ENCODE assay signal across 16 mouse cellular contexts in genomic region chr10:76816930-76817329, GRCm38 (mm10).
"Had no signal": no experiment of that assay in that cellular context is flagged by ENCODE, and none has a peak within 500 bp of the region (broad histone marks: within the 10 kb centered on the region; RNA-seq: fewer than 3 reads in every experiment).

No protein-coding gene starts in this region.

- H3K9me3 ChIP-seq: lung, embryonic 15.5 days; megakaryocyte, embryonic 14.5 days; midbrain, embryonic 12.5 days; neural tube, embryonic 12.5 days; stomach, embryonic 15.5 days had no signal

- H3K27me3 ChIP-seq: lung, embryonic 15.5 days; midbrain, embryonic 12.5 days; neural tube, embryonic 12.5 days; stomach, embryonic 15.5 days had no signal

- H3K9ac ChIP-seq: liver, postnatal 0 days; lung, embryonic 15.5 days; midbrain, embryonic 12.5 days; neural tube, embryonic 12.5 days; stomach, embryonic 15.5 days had no signal

- H3K36me3 ChIP-seq: lung, embryonic 15.5 days; midbrain, embryonic 12.5 days; neural tube, embryonic 12.5 days; stomach, embryonic 15.5 days had no signal

- H3K4me2 ChIP-seq: lung, embryonic 15.5 days; midbrain, embryonic 12.5 days; neural tube, embryonic 12.5 days; stomach, embryonic 15.5 days had no signal

- H3K4me1 ChIP-seq: lung, embryonic 15.5 days; megakaryocyte, embryonic 14.5 days; stomach, embryonic 15.5 days had no signal

- DNase-seq: liver, postnatal 0 days; lung, adult 2 months; lung, postnatal 14 days; lung, postnatal 36 days; right cerebral cortex, postnatal 14 days; thymus, adult 2 months; thymus, postnatal 25 days; thymus, postnatal 4 days had no signal

- ATAC-seq: liver, postnatal 0 days; lung, postnatal 0 days had no signal

- H3K27ac ChIP-seq: lung, embryonic 15.5 days; macrophage; midbrain, embryonic 12.5 days; neural tube, embryonic 12.5 days; stomach, embryonic 15.5 days; stomach, postnatal 0 days had no signal

- H3K4me3 ChIP-seq: lung, embryonic 15.5 days; megakaryocyte, embryonic 14.5 days; midbrain, embryonic 12.5 days; neural tube, embryonic 12.5 days; stomach, embryonic 15.5 days had no signal
